Mouse (Mus musculus) G1E (cell line): ENCODE measurements around the gene 2700049A03Rik.

Experiments used
- CTCF ChIP-seq: IDR thresholded peaks from 2 replicates; pipeline ENCODE4 v1.5.1; 2012; ENCODE audit warnings: low read depth, low read length, inconsistent platforms, mixed read lengths
- GATA1 ChIP-seq: IDR thresholded peaks from 2 replicates; pipeline ENCODE4 v1.6.1; 2012; ENCODE audit warnings: borderline replicate concordance, low read length, inconsistent platforms, mixed read lengths

- TF ChIP-seq CTCF (no peak), GATA1 (no peak)
Measured at GRCm38 (mm10) chr12:71183736-71184135, 47.1 kb downstream of the 2700049A03Rik start.
